Mouse (Mus musculus): Measurements from ENCODE around the gene Pkn1. TPM values are rescaled to one million over a fixed set of nuclear protein-coding genes. Genes with fewer than 3 reads are reported as not detected.

Pkn1 gene
- polyA plus RNA-seq, 1 experiment from 2014 or later: 19.9 TPM

DNA sequence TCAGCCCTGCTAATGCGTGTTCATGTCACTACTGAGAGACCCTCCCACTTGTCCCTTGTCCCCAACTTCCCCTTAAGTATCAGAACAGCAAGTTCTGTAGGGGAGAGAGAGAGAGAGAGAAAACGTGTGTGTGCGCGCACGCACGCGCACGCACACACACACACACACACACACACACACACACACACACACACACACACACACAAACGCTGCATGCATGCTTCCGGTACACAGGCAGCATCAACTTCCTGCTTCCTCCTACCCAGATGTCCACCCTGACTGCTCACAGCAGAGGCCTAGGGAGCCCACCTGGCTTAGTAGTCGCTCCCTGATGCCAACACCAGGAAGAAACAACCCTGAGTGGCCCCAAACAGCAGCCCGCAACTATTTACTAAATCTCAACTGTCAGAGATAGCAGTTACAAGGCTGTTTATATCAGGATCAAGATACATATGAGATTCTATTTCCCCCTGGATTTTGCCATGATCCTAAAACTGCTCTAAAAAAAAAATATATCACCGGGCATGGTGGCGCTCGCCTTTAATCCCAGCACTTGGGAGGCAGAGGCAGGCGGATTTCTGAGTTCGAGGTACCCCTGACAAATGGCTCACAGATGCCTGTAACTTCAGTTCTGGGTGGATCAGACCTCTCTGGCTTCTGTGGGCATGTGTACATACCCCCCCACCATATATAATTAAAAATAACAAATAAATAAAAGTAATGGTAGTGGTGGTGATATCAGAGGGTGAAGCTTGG is 3.5 kb downstream of the Pkn1 start:
- no peak for ATAC-seq
- Histone ChIP-seq H3K27me3 (replicated peaks; ENCODE audit: control insufficient read depth, insufficient read depth, low read length) (no peaks in the 10 kb centered on the region), H3K4me2 (ENCODE audit: low read depth, low read length) (no peak overlapping the region)

DNA sequence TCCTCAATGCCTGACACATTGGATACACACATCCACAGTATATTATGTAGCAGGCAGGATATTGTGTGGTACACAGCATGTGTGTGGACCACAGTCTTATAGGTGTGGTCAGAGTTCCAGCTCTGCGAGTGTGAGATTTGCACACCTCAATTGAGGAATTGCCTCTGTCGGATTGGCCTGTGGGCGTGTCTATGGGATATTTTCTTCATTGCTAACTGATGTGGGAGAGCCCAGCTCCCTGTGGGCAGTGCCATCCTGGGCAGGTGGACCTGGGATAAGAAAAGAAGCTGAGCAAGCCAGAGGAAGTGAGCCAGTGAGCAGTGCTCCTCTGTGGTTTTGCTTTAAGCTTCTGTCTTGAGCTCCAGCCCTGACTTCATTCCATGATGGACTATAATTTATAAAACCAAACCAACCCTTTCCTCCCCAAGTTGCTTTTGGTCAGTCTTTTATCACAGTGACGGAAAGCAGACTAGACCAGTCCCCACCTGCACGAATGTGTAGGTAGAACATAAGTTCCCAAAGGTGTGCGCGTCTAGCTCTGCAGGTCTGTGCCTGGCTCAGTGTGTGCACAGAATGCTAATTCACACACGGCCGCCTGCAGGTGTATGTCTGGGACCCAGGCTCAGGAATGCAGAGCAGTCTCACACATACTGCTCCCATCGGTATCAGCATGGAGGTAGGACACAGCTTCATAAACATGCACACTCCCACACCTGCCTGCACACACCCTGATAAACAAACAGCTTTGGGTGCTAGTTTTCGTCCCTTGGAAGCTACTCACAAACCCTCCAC is 4.4 kb downstream of the Pkn1 start:
- WGBS: 73% methylated on average over 11 of the region's 11 CpGs
- no peaks in the 10 kb centered on the region for H3K9me3 ChIP-seq (ENCODE audit: control insufficient read depth, low read length)
- peaks cover 41% of the 10 kb centered on the region for H3K4me1 ChIP-seq (ENCODE audit: control insufficient read depth, insufficient read depth, low read length)
- ATAC-seq: no peak
- H3K4me3 ChIP-seq (ENCODE audit: low read length): no peak overlapping the region
- no peak overlapping the region for H3K4me2 ChIP-seq (ENCODE audit: low read depth, low read length)
- no peak overlapping the region for H3K9ac ChIP-seq (ENCODE audit: low read depth, low read length)
- H3K27me3 ChIP-seq (replicated peaks; ENCODE audit: control insufficient read depth, insufficient read depth, low read length): no peaks in the 10 kb centered on the region
- peaks cover 13% of the 10 kb centered on the region for H3K36me3 ChIP-seq (ENCODE audit: control insufficient read depth, insufficient read depth, low read length)
- no peak overlapping the region for H3K27ac ChIP-seq (ENCODE audit: low read length)

More for the DNA sequence above, 3.5 kb downstream of the Pkn1 start:
- H3K4me3 ChIP-seq (ENCODE audit: low read length): no peak overlapping the region
- WGBS: 64% methylated on average over 17 of the region's 17 CpGs
- peaks cover 43% of the 10 kb centered on the region for H3K4me1 ChIP-seq (ENCODE audit: control insufficient read depth, insufficient read depth, low read length)
- no peak overlapping the region for H3K27ac ChIP-seq (ENCODE audit: low read length)
- H3K9me3 ChIP-seq (ENCODE audit: control insufficient read depth, low read length): no peaks in the 10 kb centered on the region
- no peak overlapping the region for H3K9ac ChIP-seq (ENCODE audit: low read depth, low read length)
- H3K36me3 ChIP-seq (ENCODE audit: control insufficient read depth, insufficient read depth, low read length): peaks cover 13% of the 10 kb centered on the region

DNA sequence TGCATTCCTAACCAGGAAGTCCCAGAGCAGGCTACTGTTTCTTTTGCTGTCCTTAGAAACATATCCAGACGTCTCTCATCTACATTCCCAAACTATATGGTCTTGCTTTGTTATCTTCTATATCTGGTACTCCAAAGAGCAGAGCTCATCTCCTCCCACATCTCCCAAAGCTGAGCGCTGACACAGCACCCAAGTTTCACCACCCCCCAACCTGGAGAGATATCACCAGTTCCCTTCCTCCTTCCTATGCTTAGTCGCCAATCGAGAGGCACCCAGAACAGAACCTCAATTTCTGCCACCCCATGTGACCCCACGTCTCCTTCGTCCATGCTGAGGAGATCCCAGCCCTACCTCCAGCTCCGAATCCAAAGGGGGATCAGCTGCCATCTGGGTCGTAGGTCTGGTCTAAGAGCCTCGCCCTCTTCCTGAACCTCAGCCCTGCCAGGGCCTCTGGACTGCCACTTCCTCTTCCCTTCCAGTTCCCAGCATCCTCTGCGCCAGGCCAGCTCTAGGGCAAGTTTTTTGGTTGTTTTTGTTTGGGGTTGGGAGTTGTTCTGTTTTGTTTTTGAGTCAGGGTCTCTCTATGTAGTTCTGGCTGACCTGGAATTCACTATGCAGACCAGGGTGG is 5.3 kb downstream of the Pkn1 start:
- H3K4me1 ChIP-seq (ENCODE audit: control insufficient read depth, insufficient read depth, low read length): peaks cover 38% of the 10 kb centered on the region
- no peak overlapping the region for H3K4me3 ChIP-seq (ENCODE audit: low read length)
- H3K4me2 ChIP-seq (ENCODE audit: low read depth, low read length): no peak overlapping the region
- H3K27ac ChIP-seq (ENCODE audit: low read length): no peak overlapping the region
- H3K9me3 ChIP-seq (ENCODE audit: control insufficient read depth, low read length): no peaks in the 10 kb centered on the region
- H3K27me3 ChIP-seq (replicated peaks; ENCODE audit: control insufficient read depth, insufficient read depth, low read length): no peaks in the 10 kb centered on the region
- 73% methylated on average over 10 of the region's 10 CpGs for WGBS
- 0 out of 2 replicates have a peak overlapping the region, but pooled peaks have one; percentile 29 for H3K9ac ChIP-seq (ENCODE audit: low read depth, low read length)
- peaks cover 13% of the 10 kb centered on the region for H3K36me3 ChIP-seq (ENCODE audit: control insufficient read depth, insufficient read depth, low read length)
- ATAC-seq: no peak

DNA sequence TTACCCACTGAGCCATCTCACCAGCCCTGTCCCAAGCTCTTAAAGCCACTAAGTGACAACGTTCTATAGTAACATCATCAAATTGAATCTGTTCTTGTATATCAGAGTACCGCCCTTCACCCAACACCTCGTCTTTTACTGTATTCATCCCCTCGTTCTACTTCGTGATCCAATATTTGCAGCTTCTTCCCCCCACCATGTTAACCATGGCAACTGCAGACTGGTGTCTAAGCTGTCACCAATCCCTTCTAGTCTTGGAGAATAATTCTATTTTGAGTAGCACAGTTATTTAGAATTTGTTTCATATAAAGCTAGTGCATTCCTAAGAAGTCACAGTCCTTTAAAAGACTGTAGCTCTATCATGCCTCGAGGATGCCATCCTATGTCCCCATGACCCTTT is 9.7 kb downstream of the Pkn1 start:
- no peaks in the 10 kb centered on the region for H3K27me3 ChIP-seq (replicated peaks; ENCODE audit: control insufficient read depth, insufficient read depth, low read length)

DNA sequence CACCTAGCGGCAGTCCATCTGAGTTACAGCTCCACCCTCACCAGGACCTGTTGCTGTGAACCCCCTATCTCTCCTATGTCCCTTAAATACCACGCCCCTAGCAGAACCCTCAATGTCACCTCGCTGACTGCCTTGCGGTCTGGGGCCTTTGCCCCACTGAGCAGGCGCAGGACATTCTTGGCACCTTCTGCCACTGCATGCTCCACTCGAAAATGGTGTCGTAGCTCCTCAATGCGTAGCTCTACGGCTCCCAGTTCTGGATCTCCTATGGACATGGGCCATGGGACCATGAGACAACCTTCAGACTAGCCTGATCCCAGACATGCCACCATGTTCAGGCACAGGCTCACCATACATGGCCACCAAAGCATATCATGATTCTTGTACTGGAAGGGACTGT is 14.5 kb downstream of the Pkn1 start:
- no peak overlapping the region for H3K4me2 ChIP-seq (ENCODE audit: low read depth, low read length)
- H3K27ac ChIP-seq (ENCODE audit: low read length): no peak overlapping the region
- 0 out of 2 replicates have a peak, but pooled peaks cover 7% of the 10 kb centered on the region for H3K4me1 ChIP-seq (ENCODE audit: control insufficient read depth, insufficient read depth, low read length)
- no peak overlapping the region for H3K4me3 ChIP-seq (ENCODE audit: low read length)
- WGBS: 92% methylated on average over 9 of the region's 9 CpGs
- ATAC-seq: no peak
- H3K9me3 ChIP-seq (ENCODE audit: control insufficient read depth, low read length): no peaks in the 10 kb centered on the region
- H3K27me3 ChIP-seq (replicated peaks; ENCODE audit: control insufficient read depth, insufficient read depth, low read length): no peaks in the 10 kb centered on the region
- peaks cover 22% of the 10 kb centered on the region for H3K36me3 ChIP-seq (ENCODE audit: control insufficient read depth, insufficient read depth, low read length)
- H3K9ac ChIP-seq (ENCODE audit: low read depth, low read length): no peak overlapping the region

More for the DNA sequence above, 9.7 kb downstream of the Pkn1 start:
- H3K4me1 ChIP-seq (ENCODE audit: control insufficient read depth, insufficient read depth, low read length): peaks cover 7% of the 10 kb centered on the region
- H3K9me3 ChIP-seq (ENCODE audit: control insufficient read depth, low read length): no peaks in the 10 kb centered on the region
- peaks cover 13% of the 10 kb centered on the region for H3K36me3 ChIP-seq (ENCODE audit: control insufficient read depth, insufficient read depth, low read length)
- no peak overlapping the region for H3K9ac ChIP-seq (ENCODE audit: low read depth, low read length)
- H3K4me3 ChIP-seq (ENCODE audit: low read length): no peak overlapping the region
- WGBS: 90% methylated on average over 6 of the region's 6 CpGs
- no peak overlapping the region for H3K27ac ChIP-seq (ENCODE audit: low read length)
- ATAC-seq: no peak
- H3K4me2 ChIP-seq (ENCODE audit: low read depth, low read length): no peak overlapping the region

DNA sequence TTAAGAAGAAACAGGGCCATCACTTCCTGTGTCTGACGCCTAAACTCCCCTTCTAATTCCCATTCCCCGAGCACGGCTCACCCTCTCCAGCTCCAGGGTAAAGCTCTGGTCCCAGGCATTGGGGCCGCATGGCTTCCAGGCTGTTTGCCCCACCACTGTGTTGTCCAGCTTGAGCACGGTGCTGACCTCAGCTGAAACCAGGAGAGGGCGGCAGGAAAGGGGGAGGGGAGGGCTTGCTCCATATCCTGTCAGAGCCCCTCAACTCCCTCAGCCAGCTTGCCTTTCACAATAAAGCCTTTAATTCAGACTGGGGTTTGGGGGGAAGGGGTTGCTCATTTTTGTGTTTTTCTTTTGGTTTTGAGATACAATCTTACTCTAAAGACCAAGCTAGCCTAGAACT is 17.9 kb downstream of the Pkn1 start:
- H3K4me1 ChIP-seq (ENCODE audit: control insufficient read depth, insufficient read depth, low read length): 0 out of 2 replicates have a peak, but pooled peaks cover 7% of the 10 kb centered on the region
- peak overlapping the region; percentile 40 for H3K27ac ChIP-seq (ENCODE audit: low read length)
- 21% methylated on average over 6 of the region's 6 CpGs for WGBS
- H3K9ac ChIP-seq (ENCODE audit: low read depth, low read length): no peak overlapping the region
- no peak overlapping the region for H3K4me3 ChIP-seq (ENCODE audit: low read length)
- no peaks in the 10 kb centered on the region for H3K9me3 ChIP-seq (ENCODE audit: control insufficient read depth, low read length)
- H3K27me3 ChIP-seq (replicated peaks; ENCODE audit: control insufficient read depth, insufficient read depth, low read length): no peaks in the 10 kb centered on the region
- H3K36me3 ChIP-seq (ENCODE audit: control insufficient read depth, insufficient read depth, low read length): peaks cover 33% of the 10 kb centered on the region
- no peak overlapping the region for H3K4me2 ChIP-seq (ENCODE audit: low read depth, low read length)
- no peak for ATAC-seq

DNA sequence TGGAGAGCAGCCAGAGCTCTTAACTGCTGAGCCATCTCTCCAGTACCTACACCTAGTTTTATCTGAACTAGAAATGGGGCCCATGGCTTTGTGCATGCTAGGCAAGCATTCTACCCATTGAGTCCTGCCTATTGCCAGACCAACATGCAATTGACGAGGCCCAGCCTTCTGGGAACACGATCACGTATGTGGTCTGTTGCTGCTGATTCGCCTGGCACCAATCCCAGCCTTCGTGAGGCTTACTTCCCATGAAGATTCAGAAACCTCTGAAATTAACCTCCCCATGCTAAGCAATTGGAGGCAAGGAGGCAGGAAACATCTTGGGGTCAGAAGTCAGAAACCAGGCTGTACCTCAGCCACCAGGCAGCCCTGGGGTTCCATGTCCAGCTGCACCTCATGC is 18.4 kb downstream of the Pkn1 start:
- no peak overlapping the region for H3K4me2 ChIP-seq (ENCODE audit: low read depth, low read length)
- no peak overlapping the region for H3K4me3 ChIP-seq (ENCODE audit: low read length)
- WGBS: 78% methylated on average over 5 of the region's 5 CpGs
- no peak overlapping the region for H3K9ac ChIP-seq (ENCODE audit: low read depth, low read length)
- peaks cover 33% of the 10 kb centered on the region for H3K36me3 ChIP-seq (ENCODE audit: control insufficient read depth, insufficient read depth, low read length)
- ATAC-seq: no peak
- H3K4me1 ChIP-seq (ENCODE audit: control insufficient read depth, insufficient read depth, low read length): 0 out of 2 replicates have a peak, but pooled peaks cover 7% of the 10 kb centered on the region
- peak overlapping the region; percentile 40 for H3K27ac ChIP-seq (ENCODE audit: low read length)
- H3K27me3 ChIP-seq (replicated peaks; ENCODE audit: control insufficient read depth, insufficient read depth, low read length): no peaks in the 10 kb centered on the region
- no peaks in the 10 kb centered on the region for H3K9me3 ChIP-seq (ENCODE audit: control insufficient read depth, low read length)

DNA sequence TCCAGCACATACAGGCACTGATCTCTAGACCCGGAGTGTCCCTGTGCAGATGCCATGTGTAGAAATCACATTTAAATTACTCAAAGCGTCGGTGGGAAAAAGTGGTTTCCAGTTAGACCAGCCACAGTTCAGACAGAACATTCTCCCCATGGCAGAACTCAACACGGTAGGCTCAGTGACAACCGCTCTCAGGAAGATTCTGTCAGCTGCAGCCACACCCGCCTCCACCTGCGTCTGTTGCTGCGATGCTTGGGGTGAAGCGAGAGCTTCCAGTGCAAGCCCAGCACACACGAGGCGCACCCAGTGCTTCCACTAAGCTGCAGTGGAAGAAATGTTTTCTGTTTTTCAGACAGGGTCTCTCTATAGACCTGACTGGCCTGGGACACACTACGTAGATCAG is 19.1 kb downstream of the Pkn1 start:
- Histone ChIP-seq H3K27ac (ENCODE audit: low read length) (no peak overlapping the region), H3K27me3 (replicated peaks; ENCODE audit: control insufficient read depth, insufficient read depth, low read length) (no peaks in the 10 kb centered on the region), H3K4me2 (ENCODE audit: low read depth, low read length) (no peak overlapping the region), H3K36me3 (ENCODE audit: control insufficient read depth, insufficient read depth, low read length) (peaks cover 33% of the 10 kb centered on the region), H3K9ac (ENCODE audit: low read depth, low read length) (no peak overlapping the region), H3K4me1 (ENCODE audit: control insufficient read depth, insufficient read depth, low read length) (0 out of 2 replicates have a peak, but pooled peaks cover 7% of the 10 kb centered on the region), H3K4me3 (ENCODE audit: low read length) (no peak overlapping the region), H3K9me3 (ENCODE audit: control insufficient read depth, low read length) (no peaks in the 10 kb centered on the region)
- no peak for ATAC-seq
- WGBS: 93% methylated on average over 12 of the region's 12 CpGs

DNA sequence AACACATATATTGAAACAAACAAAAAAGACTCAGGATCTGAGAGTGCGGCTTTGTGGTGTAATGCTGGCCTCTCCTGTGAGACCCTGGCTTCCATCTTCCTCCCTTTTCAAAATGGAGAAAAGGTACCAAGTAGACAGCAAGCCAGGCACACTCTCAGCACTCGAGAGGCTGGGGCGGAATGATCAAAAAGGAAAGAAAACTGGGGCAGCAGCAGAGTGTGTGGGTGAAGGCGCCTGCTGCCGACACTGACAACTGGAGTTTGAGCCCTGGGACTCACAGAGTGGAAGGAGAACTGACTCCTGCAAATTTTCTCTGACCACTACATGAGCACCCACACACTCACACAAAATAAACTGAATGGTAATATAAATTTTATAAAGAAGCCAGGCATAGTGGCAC is 24.5 kb downstream of the Pkn1 start:
- Histone ChIP-seq H3K27me3 (replicated peaks; ENCODE audit: control insufficient read depth, insufficient read depth, low read length) (no peaks in the 10 kb centered on the region), H3K27ac (ENCODE audit: low read length) (no peak overlapping the region), H3K4me2 (ENCODE audit: low read depth, low read length) (no peak overlapping the region), H3K9ac (ENCODE audit: low read depth, low read length) (no peak overlapping the region), H3K36me3 (ENCODE audit: control insufficient read depth, insufficient read depth, low read length) (peaks cover 24% of the 10 kb centered on the region), H3K4me1 (ENCODE audit: control insufficient read depth, insufficient read depth, low read length) (no peaks in the 10 kb centered on the region), H3K9me3 (ENCODE audit: control insufficient read depth, low read length) (no peaks in the 10 kb centered on the region), H3K4me3 (ENCODE audit: low read length) (no peak overlapping the region)
- 93% methylated on average over 5 of the region's 5 CpGs for WGBS
- no peak for ATAC-seq

Data from intestine, embryonic 16.5 days (tissue).